ENCODE assay signal across 22 mouse cellular contexts in the genomic region with DNA sequence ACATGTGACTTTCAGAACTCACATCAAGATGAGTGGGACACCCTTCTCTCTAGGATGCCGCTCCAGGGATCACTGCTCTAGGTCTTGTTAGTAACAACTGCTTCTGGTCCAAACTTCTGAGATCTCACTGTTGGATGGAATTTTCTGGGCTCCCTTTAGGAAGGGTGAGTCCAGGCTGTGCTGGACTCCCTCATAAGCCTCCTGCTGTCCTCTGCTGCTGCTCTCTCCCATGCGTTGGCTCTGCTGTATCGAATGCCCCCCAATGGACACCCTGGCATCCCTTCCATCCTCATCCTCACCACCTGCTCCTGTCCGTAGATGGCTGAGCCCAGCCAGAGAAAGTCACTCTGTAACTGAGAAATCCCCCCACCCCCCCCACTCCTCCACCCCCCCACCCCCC.
A peak's percentile ranks its signal among the peaks of the same experiment; 100 is the strongest.
DNase-seq lines count a peak whose midpoint lies in the region; ATAC-seq and TF ChIP-seq lines count a peak whose summit lies in the region.
"Had no signal": no experiment of that assay in that cellular context is flagged by ENCODE, and none has a peak within 500 bp of the region (broad histone marks: within the 10 kb centered on the region; RNA-seq: fewer than 3 reads in every experiment).

No protein-coding gene starts in this region.

- no peaks in the 10 kb centered on the region for H3K36me3 ChIP-seq in forebrain, embryonic 16.5 days (ENCODE audit: control insufficient read depth, insufficient read depth)
- no peaks in the 10 kb centered on the region for H3K36me3 ChIP-seq in forebrain, postnatal 0 days (ENCODE audit: insufficient read depth)
- H3K36me3 ChIP-seq: embryonic facial prominence, embryonic 15.5 days; heart, embryonic 10.5 days had no signal

- H3K9ac ChIP-seq in forebrain, embryonic 16.5 days (replicated peaks; ENCODE audit: low read depth, low read length), result no peak overlapping the region
- no peak overlapping the region for H3K9ac ChIP-seq in forebrain, postnatal 0 days
- H3K9ac ChIP-seq: embryonic facial prominence, embryonic 15.5 days had no signal

- no peak for TF ChIP-seq CTCF in forebrain, postnatal 0 days (IDR thresholded peaks at IDR 0.05; ENCODE audit: low read depth)
- TF ChIP-seq CTCF in layer of hippocampus, adult 2 months (conservative IDR thresholded peaks at IDR 0.05), result no peak
- TF ChIP-seq CTCF in bone marrow, adult 2 months (IDR thresholded peaks at IDR 0.05; ENCODE audit: control insufficient read depth, insufficient read depth, low read length), result no peak

- WGBS in forebrain, embryonic 16.5 days, result 87% methylated on average over 4 of the region's 4 CpGs
- 87% methylated on average over 4 of the region's 4 CpGs for WGBS in forebrain, postnatal 0 days
- WGBS in bone marrow, adult 2 months, result 79% methylated on average over 4 of the region's 4 CpGs

- H3K27me3 ChIP-seq in forebrain, embryonic 16.5 days (replicated peaks; ENCODE audit: control insufficient read depth, insufficient read depth, low read length), result no peaks in the 10 kb centered on the region
- no peaks in the 10 kb centered on the region for H3K27me3 ChIP-seq in forebrain, postnatal 0 days (ENCODE audit: insufficient read depth, low read length)
- H3K27me3 ChIP-seq: embryonic facial prominence, embryonic 15.5 days had no signal

- H3K27ac ChIP-seq in forebrain, embryonic 16.5 days (ENCODE audit: low read length), result peak overlapping the region; percentile 49
- H3K27ac ChIP-seq in forebrain, postnatal 0 days (ENCODE audit: low read depth, low read length), result no peak overlapping the region
- peak overlapping the region; percentile 84 for H3K27ac ChIP-seq in layer of hippocampus, adult 2 months
- peak overlapping the region; percentile 0; the same call in 1 of the 2 replicates for H3K27ac ChIP-seq in bone marrow, adult 2 months (ENCODE audit: control insufficient read depth, insufficient read depth, low read depth, low read length, poor library complexity)
- H3K27ac ChIP-seq: embryonic facial prominence, embryonic 15.5 days; heart, embryonic 10.5 days had no signal

- no peak for TF ChIP-seq POLR2A in bone marrow, adult 2 months (IDR thresholded peaks at IDR 0.05; ENCODE audit: borderline replicate concordance, control insufficient read depth, low read depth, low read length)

- ATAC-seq in forebrain, embryonic 16.5 days, result no peak
- no peak for ATAC-seq in forebrain, postnatal 0 days
- ATAC-seq: forebrain, embryonic 14.5 days had no signal

- no peaks in the 10 kb centered on the region for H3K9me3 ChIP-seq in forebrain, embryonic 16.5 days (ENCODE audit: control insufficient read depth, low read length)
- no peaks in the 10 kb centered on the region for H3K9me3 ChIP-seq in forebrain, postnatal 0 days (ENCODE audit: low read length)
- H3K9me3 ChIP-seq: embryonic facial prominence, embryonic 15.5 days; forebrain, embryonic 10.5 days; G1E; heart, embryonic 10.5 days had no signal

- H3K4me1 ChIP-seq in forebrain, embryonic 16.5 days (replicated peaks; ENCODE audit: control insufficient read depth, insufficient read depth, low read length), result peaks cover 32% of the 10 kb centered on the region
- peaks cover 11% of the 10 kb centered on the region for H3K4me1 ChIP-seq in forebrain, postnatal 0 days (ENCODE audit: insufficient read depth)
- H3K4me1 ChIP-seq in bone marrow, adult 2 months (ENCODE audit: control insufficient read depth, insufficient read depth, low read length), result peaks cover 15% of the 10 kb centered on the region

- no peak overlapping the region for H3K4me2 ChIP-seq in forebrain, embryonic 16.5 days (ENCODE audit: low read length)
- H3K4me2 ChIP-seq in forebrain, postnatal 0 days (ENCODE audit: low read depth), result no peak overlapping the region
- H3K4me2 ChIP-seq: embryonic facial prominence, embryonic 15.5 days had no signal

- no peak overlapping the region for H3K4me3 ChIP-seq in forebrain, embryonic 16.5 days (replicated peaks; ENCODE audit: low read length)
- H3K4me3 ChIP-seq in forebrain, postnatal 0 days (ENCODE audit: low read depth, low read length), result no peak overlapping the region
- H3K4me3 ChIP-seq in layer of hippocampus, adult 2 months, result no peak overlapping the region
- H3K4me3 ChIP-seq in bone marrow, adult 2 months (replicated peaks; ENCODE audit: control insufficient read depth, low read depth, low read length), result no peak overlapping the region
- H3K4me3 ChIP-seq: embryonic facial prominence, embryonic 15.5 days; erythroblast, embryonic 14.5 days; forebrain, embryonic 10.5 days; heart, embryonic 10.5 days had no signal

- peak; percentile 54 for DNase-seq in cerebellum, adult 11-12 months
- no peak for DNase-seq in cerebellum, adult 18-20 months
- DNase-seq in forebrain, postnatal 0 days, result no peak
- DNase-seq in layer of hippocampus, adult 2 months (ENCODE audit: low spot score in 2 of 2), result no peak
- no peak for DNase-seq in layer of hippocampus, postnatal 36 days
- DNase-seq: adrenal gland, adult 8-10 months; adrenal gland, postnatal 36 days; B cell, adult 2 months; cerebellum, adult 8-10 months; embryo, embryonic 11 days; gastrocnemius, postnatal 10 days; heart, adult 18-20 months; heart, postnatal 10 days; heart, postnatal 4 days had no signal
